Mouse (Mus musculus): ENCODE measurements around the gene Lrrc8d. TPM values are rescaled to one million over a fixed set of nuclear protein-coding genes. Genes with fewer than 3 reads are reported as not detected.

Gene Lrrc8d
- polyA plus RNA-seq, 2 experiments: 8.2 to 13.4 TPM

- DNase-seq (ENCODE audit: low spot score) (no peak), ATAC-seq (ENCODE audit: low FRiP score, low read depth) (no peak)
- Histone ChIP-seq H3K4me3 (replicated peaks; ENCODE audit: low read length) (no peak overlapping the region), H3K27me3 (ENCODE audit: control insufficient read depth, insufficient read depth, low read length) (no peaks in the 10 kb centered on the region), H3K36me3 (ENCODE audit: control insufficient read depth, insufficient read depth, low read length) (no peaks in the 10 kb centered on the region), H3K4me1 (ENCODE audit: control insufficient read depth, insufficient read depth, low read length) (peaks cover 9% of the 10 kb centered on the region), H3K9ac (ENCODE audit: low read depth, low read length, severe bottlenecking) (no peak overlapping the region), H3K27ac (replicated peaks; ENCODE audit: low read depth, low read length) (no peak overlapping the region), H3K9me3 (ENCODE audit: control insufficient read depth, low read length) (no peaks in the 10 kb centered on the region), H3K4me2 (replicated peaks; ENCODE audit: low read depth, low read length, severe bottlenecking) (no peak overlapping the region)
- 82% methylated on average over 4 of the region's 5 CpGs for WGBS
- TF ChIP-seq POLR2A (IDR thresholded peaks at IDR 0.05; ENCODE audit: borderline replicate concordance, extremely low read depth, insufficient read depth, insufficient read length): no peak
Measured at GRCm38 (mm10) chr5:105765386-105765785, 65.6 kb downstream of the Lrrc8d start.

DNA sequence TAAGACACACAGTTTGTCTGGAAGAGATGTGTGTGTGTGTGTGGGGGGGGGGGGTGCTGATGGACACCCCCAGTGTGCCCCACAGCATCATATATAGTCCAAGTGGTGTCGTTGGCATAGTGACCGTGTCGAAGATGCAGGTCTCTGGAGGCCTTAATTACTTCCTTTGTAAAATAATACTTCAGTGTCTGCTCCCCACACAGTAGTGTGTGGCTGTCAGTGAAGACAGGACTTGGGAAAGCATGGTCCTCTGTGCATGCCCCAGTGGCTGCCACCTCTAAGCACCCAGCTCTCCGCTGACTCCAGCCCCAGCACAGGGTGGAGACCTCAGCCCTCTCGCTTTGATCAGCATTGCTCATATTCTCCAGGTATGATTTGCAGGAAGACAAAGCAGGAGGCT is 76.6 kb downstream of the Lrrc8d start:
- H3K9me3 ChIP-seq (ENCODE audit: control insufficient read depth, low read length): no peaks in the 10 kb centered on the region
- H3K27me3 ChIP-seq (ENCODE audit: control insufficient read depth, insufficient read depth, low read length): no peaks in the 10 kb centered on the region
- H3K4me3 ChIP-seq (replicated peaks; ENCODE audit: low read length): no peak overlapping the region
- H3K9ac ChIP-seq (ENCODE audit: low read depth, low read length, severe bottlenecking): no peak overlapping the region
- 69% methylated on average over 5 of the region's 5 CpGs for WGBS
- H3K27ac ChIP-seq (replicated peaks; ENCODE audit: low read depth, low read length): no peak overlapping the region
- no peak for TF ChIP-seq POLR2A (IDR thresholded peaks at IDR 0.05; ENCODE audit: borderline replicate concordance, extremely low read depth, insufficient read depth, insufficient read length)
- H3K36me3 ChIP-seq (ENCODE audit: control insufficient read depth, insufficient read depth, low read length): no peaks in the 10 kb centered on the region
- ATAC-seq (ENCODE audit: low FRiP score, low read depth) (no peak), DNase-seq (ENCODE audit: low spot score) (no peak)
- H3K4me1 ChIP-seq (ENCODE audit: control insufficient read depth, insufficient read depth, low read length): peaks cover 2% of the 10 kb centered on the region; the same call in 1 of the 2 replicates
- H3K4me2 ChIP-seq (replicated peaks; ENCODE audit: low read depth, low read length, severe bottlenecking): no peak overlapping the region

- DNase-seq (ENCODE audit: low spot score) (no peak), ATAC-seq (ENCODE audit: low FRiP score, low read depth) (no peak)
- Histone ChIP-seq H3K4me2 (replicated peaks; ENCODE audit: low read depth, low read length, severe bottlenecking) (no peak overlapping the region), H3K9me3 (ENCODE audit: control insufficient read depth, low read length) (no peaks in the 10 kb centered on the region), H3K36me3 (ENCODE audit: control insufficient read depth, insufficient read depth, low read length) (no peaks in the 10 kb centered on the region), H3K27ac (replicated peaks; ENCODE audit: low read depth, low read length) (no peak overlapping the region), H3K9ac (ENCODE audit: low read depth, low read length, severe bottlenecking) (no peak overlapping the region), H3K4me1 (ENCODE audit: control insufficient read depth, insufficient read depth, low read length) (peaks cover 2% of the 10 kb centered on the region; the same call in 1 of the 2 replicates), H3K4me3 (replicated peaks; ENCODE audit: low read length) (no peak overlapping the region), H3K27me3 (ENCODE audit: control insufficient read depth, insufficient read depth, low read length) (no peaks in the 10 kb centered on the region)
- no peak for TF ChIP-seq POLR2A (IDR thresholded peaks at IDR 0.05; ENCODE audit: borderline replicate concordance, extremely low read depth, insufficient read depth, insufficient read length)
- WGBS: 55% methylated on average over 12 of the region's 12 CpGs
Measured at GRCm38 (mm10) chr5:105776978-105777593, 77.3 kb downstream of the Lrrc8d start.

DNA sequence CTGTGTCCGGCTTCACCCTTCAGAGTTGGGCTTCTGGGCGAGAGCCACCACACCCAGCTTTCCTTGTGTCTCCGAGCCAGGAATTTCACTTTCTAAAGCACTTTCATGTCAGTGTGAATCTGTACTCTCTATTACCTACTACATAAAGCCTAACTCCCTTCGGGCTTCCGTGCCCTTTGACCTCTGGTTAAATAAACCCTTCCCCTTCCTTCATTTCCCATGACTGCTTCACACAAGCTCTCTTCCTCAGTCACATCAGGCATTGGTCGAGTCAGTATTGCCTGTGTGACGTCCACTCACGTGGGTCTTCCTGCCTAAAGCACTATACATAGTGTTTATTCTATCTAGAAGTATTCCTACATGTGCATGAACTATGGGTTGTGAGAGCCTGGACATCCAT is 77.9 kb downstream of the Lrrc8d start:
- TF ChIP-seq POLR2A (IDR thresholded peaks at IDR 0.05; ENCODE audit: borderline replicate concordance, extremely low read depth, insufficient read depth, insufficient read length): no peak
- Histone ChIP-seq H3K9ac (ENCODE audit: low read depth, low read length, severe bottlenecking) (no peak overlapping the region), H3K36me3 (ENCODE audit: control insufficient read depth, insufficient read depth, low read length) (no peaks in the 10 kb centered on the region), H3K9me3 (ENCODE audit: control insufficient read depth, low read length) (no peaks in the 10 kb centered on the region), H3K4me3 (replicated peaks; ENCODE audit: low read length) (no peak overlapping the region), H3K27ac (replicated peaks; ENCODE audit: low read depth, low read length) (no peak overlapping the region), H3K27me3 (ENCODE audit: control insufficient read depth, insufficient read depth, low read length) (no peaks in the 10 kb centered on the region), H3K4me1 (ENCODE audit: control insufficient read depth, insufficient read depth, low read length) (peaks cover 2% of the 10 kb centered on the region; the same call in 1 of the 2 replicates), H3K4me2 (replicated peaks; ENCODE audit: low read depth, low read length, severe bottlenecking) (no peak overlapping the region)
- 53% methylated on average over 8 of the region's 8 CpGs for WGBS
- DNase-seq (ENCODE audit: low spot score) (no peak), ATAC-seq (ENCODE audit: low FRiP score, low read depth) (no peak)

GRCm38 (mm10) chr5:105778189-105778588 is 78.4 kb downstream of the Lrrc8d start:
- 84% methylated on average over 8 of the region's 8 CpGs for WGBS
- Histone ChIP-seq H3K9me3 (ENCODE audit: control insufficient read depth, low read length) (no peaks in the 10 kb centered on the region), H3K4me1 (ENCODE audit: control insufficient read depth, insufficient read depth, low read length) (peaks cover 2% of the 10 kb centered on the region; the same call in 1 of the 2 replicates), H3K27me3 (ENCODE audit: control insufficient read depth, insufficient read depth, low read length) (no peaks in the 10 kb centered on the region), H3K4me2 (replicated peaks; ENCODE audit: low read depth, low read length, severe bottlenecking) (no peak overlapping the region), H3K36me3 (ENCODE audit: control insufficient read depth, insufficient read depth, low read length) (no peaks in the 10 kb centered on the region), H3K27ac (replicated peaks; ENCODE audit: low read depth, low read length) (no peak overlapping the region), H3K4me3 (replicated peaks; ENCODE audit: low read length) (no peak overlapping the region), H3K9ac (ENCODE audit: low read depth, low read length, severe bottlenecking) (no peak overlapping the region)
- DNase-seq (ENCODE audit: low spot score) (no peak), ATAC-seq (ENCODE audit: low FRiP score, low read depth) (no peak)
- no peak for TF ChIP-seq POLR2A (IDR thresholded peaks at IDR 0.05; ENCODE audit: borderline replicate concordance, extremely low read depth, insufficient read depth, insufficient read length)
